Mouse (Mus musculus): ENCODE measurements around the gene Stk36.

Gene Stk36

GRCm38 (mm10) chr1:74601267-74601962 is at the start of gene Stk36, which contains the start of gene Rnf25:
Stk36 (plus strand) TSS chr1:74601445.
Rnf25 (minus strand) TSS chr1:74601397.
- DNase-seq (ENCODE audit: extremely low spot score, low read depth, low spot score): peak; percentile 57

DNA sequence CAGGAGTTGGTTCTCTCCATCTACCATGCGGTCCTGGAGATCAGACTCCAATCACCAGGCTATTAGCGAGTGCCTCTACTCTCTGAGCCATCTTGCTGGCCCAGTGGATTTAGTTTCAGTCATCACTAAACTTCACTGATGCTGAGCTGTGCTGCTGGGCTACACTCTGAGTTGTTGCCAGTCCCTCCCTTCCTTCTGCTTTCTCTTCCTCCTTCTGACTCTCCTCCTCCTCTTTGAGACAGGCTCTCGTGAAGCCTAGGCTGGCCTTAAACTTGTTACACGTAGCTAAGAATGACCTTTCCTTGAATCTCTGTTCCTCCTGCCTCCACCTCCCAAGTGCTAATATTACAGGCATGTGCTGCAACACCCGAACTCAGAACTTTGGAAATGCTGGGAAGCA is 42.2 kb upstream of the Stk36 start:
- no peak for DNase-seq (ENCODE audit: extremely low spot score, low read depth, low spot score)

GRCm38 (mm10) chr1:74565834-74566233 is 35.4 kb upstream of the Stk36 start:
- DNase-seq (ENCODE audit: extremely low spot score, low read depth, low spot score): no peak

DNA sequence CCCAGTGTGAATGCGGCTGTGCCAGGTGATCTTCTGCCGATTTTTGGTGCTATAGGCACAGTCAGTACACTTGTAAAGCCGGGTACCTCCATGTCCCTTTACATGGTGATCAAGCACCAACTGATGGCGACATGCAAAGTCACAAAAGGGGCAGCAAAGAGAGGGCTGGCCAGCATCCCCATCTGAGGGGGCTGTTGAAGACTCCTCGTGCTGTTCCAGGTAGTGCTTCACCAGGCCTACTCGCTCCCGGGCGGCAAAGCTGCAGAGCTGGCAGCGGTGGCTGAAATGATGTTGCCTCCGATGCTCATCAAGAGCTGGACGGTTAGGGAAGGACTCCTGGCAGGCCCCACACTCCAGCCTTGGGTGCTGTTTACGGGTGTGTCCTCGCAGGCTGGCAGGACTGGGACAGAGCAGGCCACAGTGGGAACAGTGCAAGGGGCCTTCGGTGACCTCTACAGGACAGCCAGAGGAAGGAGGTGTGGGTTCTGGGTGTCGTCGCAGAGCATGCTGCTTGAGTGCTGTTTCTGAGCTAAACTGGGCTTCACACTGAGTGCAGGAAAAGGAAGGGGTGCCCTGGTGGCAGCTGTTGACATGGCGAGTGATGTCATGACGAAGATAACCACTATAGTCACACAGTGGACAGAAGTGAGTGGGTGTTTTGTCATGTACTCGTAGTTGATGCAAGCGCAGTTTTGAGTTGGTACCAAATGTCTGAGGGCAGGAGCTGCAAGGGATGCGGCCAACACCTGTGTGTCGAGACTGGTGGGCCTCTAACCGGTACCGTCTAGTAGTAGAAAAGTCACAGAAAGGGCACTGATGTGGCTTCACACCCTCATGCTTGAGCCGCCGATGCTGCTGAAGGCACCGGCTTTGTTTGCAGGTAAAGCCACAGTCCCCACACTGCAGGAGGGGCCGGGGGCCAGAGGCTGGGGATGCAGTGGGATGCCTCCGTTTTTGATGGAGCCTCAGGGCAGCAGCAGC is 31.2 kb upstream of the Stk36 start:
- DNase-seq (ENCODE audit: extremely low spot score, low read depth, low spot score): no peak

DNA sequence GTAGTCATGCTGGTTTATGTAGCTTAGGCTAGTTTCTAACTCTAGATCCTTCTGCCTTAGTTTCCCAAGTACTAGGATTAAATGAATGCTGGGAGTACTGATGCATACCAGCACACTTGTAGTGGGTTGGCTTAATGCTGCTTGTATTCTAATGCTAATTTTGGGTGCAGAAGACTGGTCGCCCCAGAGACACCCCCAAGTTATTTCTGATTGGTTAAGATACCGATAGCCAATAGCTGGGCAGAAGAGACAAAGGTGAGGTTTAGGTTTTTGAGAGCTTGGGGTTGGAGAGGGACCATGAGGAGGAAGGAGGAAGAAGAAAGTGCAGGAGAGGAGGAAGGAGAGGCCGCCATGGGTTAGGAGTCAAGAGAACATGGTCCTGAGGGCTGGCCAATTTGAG is 18.6 kb upstream of the Stk36 start:
- no peak for DNase-seq (ENCODE audit: extremely low spot score, low read depth, low spot score)

DNA sequence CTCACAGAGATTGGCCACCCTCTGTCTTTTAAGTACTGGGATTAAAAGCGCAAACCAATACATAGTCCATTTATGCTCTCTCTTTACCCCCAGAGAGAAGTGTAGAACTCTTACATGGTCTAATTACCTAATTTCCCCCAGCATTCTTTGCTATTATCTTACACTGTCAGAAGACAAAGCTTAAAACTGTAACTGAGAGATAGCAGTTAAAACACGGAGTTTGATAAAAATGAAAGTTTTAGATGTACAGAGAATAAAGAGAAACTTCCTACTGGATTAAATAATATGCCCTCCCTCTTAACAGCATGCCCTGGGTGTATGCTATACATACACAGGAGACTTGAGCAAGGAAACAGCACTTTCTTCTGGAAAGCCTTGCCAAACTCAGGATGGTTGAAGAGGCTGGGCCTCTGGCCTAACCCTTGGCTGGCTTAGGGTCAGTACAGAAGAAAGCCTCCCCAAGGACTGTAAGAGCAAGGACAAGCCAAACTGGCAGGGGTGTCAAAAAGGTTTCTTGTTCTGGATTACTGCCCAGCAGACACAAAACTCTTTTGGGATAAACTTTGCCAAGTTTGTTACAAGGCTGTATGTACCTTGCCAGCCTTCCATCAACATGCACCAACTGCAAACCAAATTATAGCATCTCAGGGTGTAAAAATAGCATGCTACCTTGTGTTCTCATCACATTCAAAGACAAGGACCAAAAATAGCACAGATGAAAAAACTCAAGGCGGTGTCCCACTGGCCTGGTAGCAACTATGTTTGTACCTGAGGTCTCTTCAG is 16.4 kb upstream of the Stk36 start:
- no peak for DNase-seq (ENCODE audit: extremely low spot score, low read depth, low spot score)

DNA sequence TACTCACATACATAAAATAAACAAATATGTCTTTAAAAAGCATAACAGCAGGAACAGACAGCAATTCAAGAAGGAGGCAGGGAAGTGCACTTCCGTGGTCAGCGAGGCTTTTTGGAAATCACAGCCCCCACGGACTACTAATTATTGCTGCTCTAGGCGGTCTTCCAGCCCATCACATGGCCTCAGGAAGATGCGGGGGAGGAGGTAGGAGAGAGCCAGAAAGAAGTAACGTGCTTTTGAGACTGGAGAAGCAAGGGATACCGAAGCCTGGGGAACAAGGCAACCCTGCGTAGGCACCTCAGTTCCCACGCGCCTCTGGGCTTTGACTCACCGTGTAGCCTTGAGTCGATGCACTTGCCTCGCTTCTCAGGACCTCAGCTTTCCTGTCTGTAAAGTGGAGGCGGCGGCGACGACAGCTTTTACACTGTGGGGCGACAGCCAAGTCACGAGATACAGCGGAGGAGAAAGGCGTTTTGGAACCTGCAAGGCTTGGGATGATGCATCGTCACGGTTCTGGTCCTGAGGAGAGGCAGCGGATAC is 13.9 kb upstream of the Stk36 start:
- peak; percentile 5 for DNase-seq (ENCODE audit: extremely low spot score, low read depth, low spot score)

DNA sequence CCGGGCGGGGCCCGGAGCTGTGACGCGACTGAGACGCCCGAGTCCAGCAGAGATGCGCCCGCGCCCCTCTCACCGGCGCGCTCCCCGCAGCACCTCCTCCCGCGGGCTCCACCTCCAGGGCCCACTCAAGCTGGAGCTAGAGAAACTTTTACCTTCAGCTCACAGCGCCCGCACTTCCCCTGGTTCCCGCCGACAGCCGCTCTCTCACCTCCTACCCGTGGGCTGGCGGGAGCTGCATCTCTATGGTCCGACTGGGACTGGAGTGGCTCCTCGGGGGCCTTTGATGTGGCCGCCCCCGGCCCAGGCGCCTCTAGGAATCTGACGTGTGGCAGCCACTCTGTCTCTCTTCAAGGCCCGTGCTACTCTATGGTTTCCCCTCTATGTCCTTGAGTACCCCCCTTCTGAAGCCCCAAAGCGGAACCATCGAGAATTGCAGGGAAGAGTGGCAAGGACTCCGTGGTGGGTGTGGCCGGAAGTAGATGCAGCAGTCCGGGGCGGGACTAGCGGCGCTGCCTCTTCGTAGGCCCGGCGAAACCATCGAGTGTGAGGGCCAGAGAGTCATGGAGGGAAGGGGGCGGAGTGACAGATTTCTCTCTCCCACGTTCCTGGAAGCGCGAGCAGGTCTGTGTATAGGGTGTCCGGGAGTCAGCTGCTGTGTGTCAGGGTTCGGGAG is 13.3 kb upstream of the Stk36 start, which contains the start of the genes Zfp142 and Bcs1l:
Gene Zfp142 (minus strand): TSS at position 474 of the 673 bp plus-strand sequence.
Gene Bcs1l (plus strand): TSS at position 517 of the 673 bp plus-strand sequence.
- peak; percentile 95 for DNase-seq (ENCODE audit: extremely low spot score, low read depth, low spot score)

- no peak for DNase-seq (ENCODE audit: extremely low spot score, low read depth, low spot score)
Observed at GRCm38 (mm10) chr1:74594434-74594833, 6.8 kb upstream of the Stk36 start.

DNA sequence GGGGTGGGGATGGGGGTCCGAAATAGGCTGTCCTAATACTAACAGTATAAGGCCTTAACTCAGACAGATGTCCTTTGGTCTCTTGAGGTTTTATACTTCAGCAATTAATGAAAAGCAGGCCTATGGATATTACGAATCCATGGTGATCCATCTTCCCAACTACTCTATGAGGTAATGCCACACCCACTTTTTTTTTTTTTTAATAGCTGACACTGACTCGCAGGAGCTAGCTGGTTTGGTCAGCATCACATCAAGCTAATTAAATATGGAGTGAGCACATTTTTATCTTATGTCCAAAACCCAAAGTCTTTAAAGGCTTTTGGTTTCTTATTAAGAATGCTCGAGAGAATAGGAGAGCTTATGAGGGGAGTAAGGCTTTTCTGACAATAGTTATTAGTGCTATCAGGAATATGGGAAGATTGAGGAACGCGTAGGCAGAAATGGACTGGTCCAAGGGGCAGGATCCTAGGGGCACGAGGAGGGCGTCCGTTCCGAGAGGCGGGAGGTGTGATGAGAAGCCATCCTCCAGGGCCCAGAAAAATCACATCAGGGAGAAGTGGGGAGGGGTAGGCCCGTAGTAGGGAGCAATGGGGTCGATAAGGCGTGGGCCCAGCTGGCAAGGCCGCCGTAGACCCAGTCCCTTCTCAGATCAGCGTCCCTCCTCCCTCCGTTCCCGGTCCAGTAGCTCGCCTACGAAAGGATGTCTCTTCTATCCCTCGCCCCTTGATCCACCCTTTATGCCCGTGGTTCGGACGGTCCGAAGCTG is 561 bp upstream of the Stk36 start:
- DNase-seq (ENCODE audit: extremely low spot score, low read depth, low spot score): no peak

DNA sequence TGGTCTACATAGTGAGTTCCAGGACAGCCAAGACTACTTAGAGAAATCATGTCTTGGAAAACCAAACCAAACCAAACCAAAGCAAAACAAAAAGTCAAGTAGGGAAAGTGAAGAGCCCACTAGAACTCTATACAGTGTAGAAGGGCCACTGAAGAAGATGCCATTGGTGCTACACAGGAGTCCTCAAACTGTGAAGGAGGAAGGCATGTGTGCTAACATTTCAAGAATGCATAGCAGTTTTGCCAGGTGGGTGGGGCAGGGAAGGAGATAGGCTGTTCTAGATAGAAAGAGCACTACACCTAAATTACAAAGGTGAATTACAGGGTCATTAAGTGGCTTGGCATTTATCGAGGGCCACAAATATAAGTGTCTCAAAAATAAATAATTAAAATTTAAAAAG is 22.9 kb downstream of the Stk36 start:
- DNase-seq (ENCODE audit: extremely low spot score, low read depth, low spot score): no peak

- no peak for DNase-seq (ENCODE audit: extremely low spot score, low read depth, low spot score)
Observed at GRCm38 (mm10) chr1:74626076-74626475, 24.8 kb downstream of the Stk36 start.

GRCm38 (mm10) chr1:74628001-74628400 is 26.8 kb downstream of the Stk36 start:
- DNase-seq (ENCODE audit: extremely low spot score, low read depth, low spot score): no peak

- no peak for DNase-seq (ENCODE audit: extremely low spot score, low read depth, low spot score)
Observed at GRCm38 (mm10) chr1:74632734-74633133, 31.5 kb downstream of the Stk36 start.

GRCm38 (mm10) chr1:74643524-74643923 is 42.3 kb downstream of the Stk36 start:
- no peak for DNase-seq (ENCODE audit: extremely low spot score, low read depth, low spot score)

DNA sequence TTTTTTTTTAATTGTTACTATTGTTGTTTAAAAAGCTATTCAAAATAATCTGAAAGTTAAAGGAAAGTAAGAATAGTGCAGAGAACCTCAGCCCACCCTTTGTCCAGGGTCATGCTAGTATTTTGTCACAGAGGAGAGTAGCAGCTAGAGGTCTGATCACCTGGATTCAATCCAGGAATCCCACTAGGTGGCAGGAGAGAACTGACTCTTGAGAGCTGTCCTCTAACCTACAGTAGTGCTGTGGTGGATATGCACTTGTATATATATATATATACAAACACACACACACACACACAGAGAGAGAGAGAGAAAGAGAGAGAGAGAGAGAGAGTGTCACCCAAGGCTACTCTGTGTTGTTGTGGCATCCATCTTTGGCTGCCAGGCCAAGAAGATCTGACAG is 42.7 kb downstream of the Stk36 start:
- DNase-seq (ENCODE audit: extremely low spot score, low read depth, low spot score): no peak

DNA sequence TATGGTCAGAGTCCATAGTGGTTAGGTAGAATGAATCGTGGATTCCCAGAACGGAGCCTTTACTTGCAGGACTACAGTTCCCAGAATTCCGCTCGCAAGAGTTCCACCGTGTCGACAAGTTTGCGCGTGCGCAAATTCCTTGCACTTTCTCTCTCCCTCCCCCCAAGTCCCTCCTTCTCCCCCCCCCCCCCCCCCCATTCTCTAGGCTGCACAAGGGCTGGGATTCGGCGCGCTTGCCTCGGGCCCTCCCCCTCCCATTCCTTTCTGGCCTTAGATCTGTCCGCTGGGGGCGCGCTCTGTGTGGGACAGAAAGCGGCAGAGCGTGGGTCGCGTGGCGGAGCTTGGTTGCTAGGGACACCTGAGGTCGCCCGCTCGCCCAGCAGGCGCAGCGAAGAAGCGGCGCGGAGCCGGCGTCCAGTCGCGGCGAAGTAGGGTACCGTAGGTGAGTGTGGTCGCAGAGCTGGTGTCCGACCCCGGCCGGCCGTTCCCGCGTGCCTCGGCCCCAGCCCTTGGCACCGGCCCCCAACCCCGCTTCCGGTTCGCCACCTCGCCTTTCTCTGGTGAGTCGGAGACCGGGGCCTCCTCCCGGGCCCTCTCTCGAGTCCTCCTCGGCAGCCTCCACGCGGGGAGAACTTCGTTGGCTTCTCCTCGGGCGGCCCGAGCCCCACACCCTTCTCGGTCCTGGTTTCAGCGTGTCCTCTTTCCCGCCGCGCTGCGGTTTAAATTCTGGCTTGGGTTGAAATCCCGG is 60.4 kb downstream of the Stk36 start, which contains the start of gene Ttll4:
Gene Ttll4 (plus strand): TSS at position 298 of the 748 bp plus-strand sequence.
- DNase-seq (ENCODE audit: extremely low spot score, low read depth, low spot score): peak; percentile 98

- DNase-seq (ENCODE audit: extremely low spot score, low read depth, low spot score): peak; percentile 44
Observed at GRCm38 (mm10) chr1:74662253-74662865, 61.1 kb downstream of the Stk36 start.

All from hindlimb bud, embryonic 11.5 days (tissue).